Mouse (Mus musculus): ENCODE data around the gene Fam71f2. TPM values are rescaled to one million over a fixed set of nuclear protein-coding genes. Genes with fewer than 3 reads are reported as not detected.

The Fam71f2 gene
- polyA plus RNA-seq, 1 experiment from 2014 or later: 0.28 TPM

DNA sequence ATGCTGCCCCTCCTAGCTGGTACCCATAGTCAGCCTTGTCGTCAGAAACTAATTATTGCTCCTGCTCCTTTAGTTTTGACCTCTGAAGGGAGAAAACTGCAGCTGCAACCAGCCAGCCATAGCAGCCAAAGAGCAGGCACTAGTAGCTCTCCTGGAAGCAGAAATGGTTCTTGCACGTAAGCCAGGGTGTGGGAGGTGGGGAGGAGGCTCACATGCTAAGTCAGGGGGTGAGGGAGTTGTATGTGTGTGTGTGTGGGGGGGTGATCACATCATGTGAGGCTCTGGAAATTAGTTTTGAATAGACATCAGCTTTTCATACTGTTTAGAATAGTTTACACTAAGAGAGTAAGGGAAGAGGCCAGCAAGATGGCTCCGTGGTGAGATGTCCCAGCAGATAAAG, 38.5 kb downstream of the Fam71f2 start:
- H3K27me3 ChIP-seq (ENCODE audit: control insufficient read depth, insufficient read depth, low read length): no peaks in the 10 kb centered on the region
- no peak overlapping the region for H3K4me2 ChIP-seq (ENCODE audit: low read depth, low read length)
- 59% methylated on average over 3 of the region's 3 CpGs for WGBS
- no peaks in the 10 kb centered on the region for H3K9me3 ChIP-seq (replicated peaks; ENCODE audit: control insufficient read depth, low read length)
- H3K4me3 ChIP-seq (replicated peaks; ENCODE audit: low read length): no peak overlapping the region
- no peak overlapping the region for H3K27ac ChIP-seq (ENCODE audit: low read length)
- H3K36me3 ChIP-seq (ENCODE audit: control insufficient read depth, insufficient read depth, low read length): no peaks in the 10 kb centered on the region
- ATAC-seq (ENCODE audit: insufficient read depth, low FRiP score): no peak
- H3K9ac ChIP-seq (ENCODE audit: low read length): no peak overlapping the region
- 0 out of 2 replicates have a peak, but pooled peaks cover 6% of the 10 kb centered on the region for H3K4me1 ChIP-seq (ENCODE audit: control insufficient read depth, insufficient read depth, low read length)

DNA sequence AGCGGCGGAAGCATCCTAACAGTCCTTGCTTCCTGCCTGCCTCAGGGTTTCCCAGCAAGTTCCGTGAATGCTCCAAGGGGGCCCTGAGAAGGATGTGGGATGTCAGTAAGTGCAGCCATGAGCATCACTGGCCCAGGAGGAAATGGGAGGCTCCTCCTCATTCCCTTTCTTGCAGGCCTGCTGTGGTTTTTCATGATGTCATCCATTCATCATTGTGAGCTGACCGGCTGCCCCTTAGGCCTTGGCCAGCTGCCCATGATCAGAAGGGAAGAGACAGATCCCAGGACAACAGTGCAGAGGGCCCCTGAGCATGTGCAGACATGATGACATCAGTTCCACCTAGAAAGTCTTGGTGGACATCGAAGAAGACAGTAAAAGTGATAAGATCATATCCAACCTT, 39.5 kb downstream of the Fam71f2 start, which contains the start of gene Fam71f1:
Gene Fam71f1 (plus strand): TSS at position 262 of the 400 bp plus-strand sequence.
- WGBS: 40% methylated on average over 3 of the region's 5 CpGs
- no peaks in the 10 kb centered on the region for H3K27me3 ChIP-seq (ENCODE audit: control insufficient read depth, insufficient read depth, low read length)
- 0 out of 2 replicates have a peak, but pooled peaks cover 6% of the 10 kb centered on the region for H3K4me1 ChIP-seq (ENCODE audit: control insufficient read depth, insufficient read depth, low read length)
- no peak within 1 kb of the TSS for H3K9ac ChIP-seq (ENCODE audit: low read length)
- no peaks in the 10 kb centered on the region for H3K9me3 ChIP-seq (replicated peaks; ENCODE audit: control insufficient read depth, low read length)
- H3K4me3 ChIP-seq (replicated peaks; ENCODE audit: low read length): no peak within 1 kb of the TSS
- no peaks in the 10 kb centered on the region for H3K36me3 ChIP-seq (ENCODE audit: control insufficient read depth, insufficient read depth, low read length)
- no peak within 1 kb of the TSS for H3K27ac ChIP-seq (ENCODE audit: low read length)
- peak; percentile 64; the same call in 1 of the 2 replicates for ATAC-seq (ENCODE audit: insufficient read depth, low FRiP score)
- H3K4me2 ChIP-seq (ENCODE audit: low read depth, low read length): no peak within 1 kb of the TSS

DNA sequence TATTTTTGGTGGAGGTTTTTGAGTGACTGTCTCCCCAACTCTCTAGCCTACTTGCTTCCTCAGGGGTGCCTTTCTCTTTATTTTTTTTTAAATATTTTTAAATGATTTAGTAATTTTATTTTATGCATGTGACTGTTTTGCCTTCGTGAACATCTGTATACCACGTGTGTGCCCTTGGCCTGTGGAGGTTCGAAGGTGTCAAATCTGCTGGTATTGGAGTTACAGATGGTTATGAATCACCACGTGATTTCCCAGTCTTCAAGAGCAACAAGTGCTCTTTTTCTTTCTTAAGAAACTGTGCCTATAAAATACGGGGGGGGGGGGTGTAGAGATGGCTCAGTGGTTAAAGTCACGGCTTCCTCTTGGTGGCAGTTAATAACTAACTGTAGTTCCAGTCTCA, 42.2 kb downstream of the Fam71f2 start:
- H3K27ac ChIP-seq (ENCODE audit: low read length): no peak overlapping the region
- H3K4me2 ChIP-seq (ENCODE audit: low read depth, low read length): no peak overlapping the region
- H3K36me3 ChIP-seq (ENCODE audit: control insufficient read depth, insufficient read depth, low read length): no peaks in the 10 kb centered on the region
- no peak overlapping the region for H3K9ac ChIP-seq (ENCODE audit: low read length)
- H3K4me1 ChIP-seq (ENCODE audit: control insufficient read depth, insufficient read depth, low read length): 0 out of 2 replicates have a peak, but pooled peaks cover 6% of the 10 kb centered on the region
- ATAC-seq (ENCODE audit: insufficient read depth, low FRiP score): no peak
- H3K27me3 ChIP-seq (ENCODE audit: control insufficient read depth, insufficient read depth, low read length): no peaks in the 10 kb centered on the region
- no peaks in the 10 kb centered on the region for H3K9me3 ChIP-seq (replicated peaks; ENCODE audit: control insufficient read depth, low read length)
- no peak overlapping the region for H3K4me3 ChIP-seq (replicated peaks; ENCODE audit: low read length)
- WGBS: 77% methylated on average over 6 of the region's 6 CpGs

DNA sequence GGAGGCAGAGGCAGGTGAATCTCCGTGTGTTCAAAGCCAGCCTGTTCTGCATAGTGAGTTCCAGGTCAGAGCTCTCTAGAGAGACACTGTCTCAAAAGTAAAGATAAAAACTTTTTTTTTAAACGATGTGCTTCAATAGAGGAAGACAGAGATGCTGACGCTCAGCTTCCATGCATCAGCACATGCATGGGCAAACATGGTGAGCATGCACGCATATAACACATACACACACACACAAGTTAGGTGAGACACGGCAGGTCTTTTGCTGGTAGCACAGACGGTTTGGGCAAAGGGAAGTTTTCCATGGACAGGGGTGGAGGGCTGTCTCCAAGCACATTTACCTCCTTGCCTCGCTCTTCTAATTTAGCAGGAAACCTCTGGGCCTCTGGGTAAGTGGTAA, 42.8 kb downstream of the Fam71f2 start:
- Histone ChIP-seq H3K27ac (ENCODE audit: low read length) (no peak overlapping the region), H3K4me1 (ENCODE audit: control insufficient read depth, insufficient read depth, low read length) (0 out of 2 replicates have a peak, but pooled peaks cover 6% of the 10 kb centered on the region), H3K36me3 (ENCODE audit: control insufficient read depth, insufficient read depth, low read length) (no peaks in the 10 kb centered on the region), H3K27me3 (ENCODE audit: control insufficient read depth, insufficient read depth, low read length) (no peaks in the 10 kb centered on the region), H3K9ac (ENCODE audit: low read length) (no peak overlapping the region), H3K4me2 (ENCODE audit: low read depth, low read length) (no peak overlapping the region), H3K4me3 (replicated peaks; ENCODE audit: low read length) (no peak overlapping the region), H3K9me3 (replicated peaks; ENCODE audit: control insufficient read depth, low read length) (no peaks in the 10 kb centered on the region)
- 87% methylated on average over 7 of the region's 7 CpGs for WGBS
- no peak for ATAC-seq (ENCODE audit: insufficient read depth, low FRiP score)

DNA sequence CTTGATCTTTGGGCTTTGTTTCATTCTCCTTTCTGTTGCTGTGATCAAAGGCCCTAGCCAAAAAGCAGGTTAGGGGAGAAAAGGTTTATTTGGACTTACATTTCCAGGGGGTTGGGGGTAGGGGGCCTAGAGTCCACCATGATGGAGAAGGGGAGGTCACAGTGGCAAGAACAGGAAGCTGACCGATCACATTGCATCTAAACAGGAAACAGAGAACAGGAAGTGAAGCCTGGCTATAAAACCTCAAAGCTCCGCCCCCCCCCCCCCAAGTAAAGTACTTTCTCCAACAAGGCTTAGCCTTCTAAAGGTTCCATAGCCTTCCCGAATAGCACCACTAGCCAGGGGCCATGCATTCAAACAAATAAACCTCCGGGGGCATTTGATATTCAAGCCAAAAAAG, 43.3 kb downstream of the Fam71f2 start:
- Histone ChIP-seq H3K4me2 (ENCODE audit: low read depth, low read length) (no peak overlapping the region), H3K9ac (ENCODE audit: low read length) (no peak overlapping the region), H3K4me1 (ENCODE audit: control insufficient read depth, insufficient read depth, low read length) (0 out of 2 replicates have a peak, but pooled peaks cover 6% of the 10 kb centered on the region), H3K27me3 (ENCODE audit: control insufficient read depth, insufficient read depth, low read length) (no peaks in the 10 kb centered on the region), H3K36me3 (ENCODE audit: control insufficient read depth, insufficient read depth, low read length) (no peaks in the 10 kb centered on the region), H3K27ac (ENCODE audit: low read length) (no peak overlapping the region), H3K4me3 (replicated peaks; ENCODE audit: low read length) (no peak overlapping the region), H3K9me3 (replicated peaks; ENCODE audit: control insufficient read depth, low read length) (no peaks in the 10 kb centered on the region)
- ATAC-seq (ENCODE audit: insufficient read depth, low FRiP score): no peak
- WGBS: 79% methylated on average over 4 of the region's 4 CpGs

DNA sequence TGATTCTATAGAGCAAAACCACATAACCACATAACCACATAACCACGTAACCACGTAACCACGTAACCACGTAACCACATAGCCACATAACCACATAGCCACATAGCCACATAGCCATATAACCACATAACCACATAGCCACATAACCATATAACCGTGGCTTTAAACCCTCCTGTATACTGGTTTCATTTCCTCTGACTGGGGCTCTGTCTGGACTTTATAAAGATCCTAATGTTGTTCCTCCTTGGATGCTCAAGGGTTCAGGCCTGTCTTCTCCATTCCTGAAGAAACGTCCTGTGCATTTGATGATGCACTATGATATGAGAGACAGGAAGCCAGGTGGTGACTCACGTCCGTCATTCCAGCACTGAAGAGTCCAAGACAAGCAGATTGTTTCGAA, 47.6 kb downstream of the Fam71f2 start:
- ATAC-seq (ENCODE audit: insufficient read depth, low FRiP score): no peak
- Histone ChIP-seq H3K27ac (ENCODE audit: low read length) (no peak overlapping the region), H3K4me1 (ENCODE audit: control insufficient read depth, insufficient read depth, low read length) (no peaks in the 10 kb centered on the region), H3K9ac (ENCODE audit: low read length) (no peak overlapping the region), H3K27me3 (ENCODE audit: control insufficient read depth, insufficient read depth, low read length) (no peaks in the 10 kb centered on the region), H3K9me3 (replicated peaks; ENCODE audit: control insufficient read depth, low read length) (no peaks in the 10 kb centered on the region), H3K4me2 (ENCODE audit: low read depth, low read length) (no peak overlapping the region), H3K4me3 (replicated peaks; ENCODE audit: low read length) (no peak overlapping the region), H3K36me3 (ENCODE audit: control insufficient read depth, insufficient read depth, low read length) (no peaks in the 10 kb centered on the region)
- 82% methylated on average over 9 of the region's 9 CpGs for WGBS

DNA sequence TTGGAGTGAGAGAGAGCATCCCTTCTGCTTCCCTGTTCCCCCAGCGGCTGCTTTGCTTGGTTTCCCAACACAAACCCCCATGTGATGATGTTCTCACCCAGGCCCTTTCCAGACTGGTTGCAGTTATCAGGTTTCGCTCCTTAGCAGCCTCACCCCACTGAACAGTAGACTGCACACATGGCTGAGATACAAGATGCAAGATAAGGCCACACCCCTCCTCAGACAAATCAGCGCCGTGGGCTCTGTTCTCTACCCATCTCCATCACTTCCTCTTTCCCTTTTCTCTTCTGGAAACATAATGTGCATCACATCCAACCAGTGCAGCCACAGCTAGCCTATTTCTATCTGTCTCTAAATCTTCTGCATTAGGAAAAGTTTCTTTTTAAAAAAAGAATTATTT, 50.1 kb downstream of the Fam71f2 start:
- no peaks in the 10 kb centered on the region for H3K9me3 ChIP-seq (replicated peaks; ENCODE audit: control insufficient read depth, low read length)
- H3K27me3 ChIP-seq (ENCODE audit: control insufficient read depth, insufficient read depth, low read length): no peaks in the 10 kb centered on the region
- ATAC-seq (ENCODE audit: insufficient read depth, low FRiP score): no peak
- no peak overlapping the region for H3K27ac ChIP-seq (ENCODE audit: low read length)
- H3K9ac ChIP-seq (ENCODE audit: low read length): no peak overlapping the region
- 50% methylated on average over 4 of the region's 4 CpGs for WGBS
- H3K4me2 ChIP-seq (ENCODE audit: low read depth, low read length): no peak overlapping the region
- H3K4me1 ChIP-seq (ENCODE audit: control insufficient read depth, insufficient read depth, low read length): no peaks in the 10 kb centered on the region
- no peaks in the 10 kb centered on the region for H3K36me3 ChIP-seq (ENCODE audit: control insufficient read depth, insufficient read depth, low read length)
- H3K4me3 ChIP-seq (replicated peaks; ENCODE audit: low read length): no peak overlapping the region

Other genes with a start within 250 kb of the Fam71f2 start
- not detected in 2 replicates for gene Lep, start 219.4 kb upstream of the Fam71f2 start, polyA plus RNA-seq (2015; fragmentation: Nextera tagmentation; extraction: Ambion mirVana)
- gene Rbm28, start 114.6 kb upstream of the Fam71f2 start, polyA plus RNA-seq (2015; fragmentation: Nextera tagmentation; extraction: Ambion mirVana): 28.3 and 29.4 TPM in 2 replicates
- 0.30 and 0.31 TPM in 2 replicates for gene Prrt4, start 100.0 kb upstream of the Fam71f2 start, polyA plus RNA-seq (2015; fragmentation: Nextera tagmentation; extraction: Ambion mirVana)
- gene Impdh1, start 63.2 kb upstream of the Fam71f2 start, polyA plus RNA-seq (2015; fragmentation: Nextera tagmentation; extraction: Ambion mirVana): 43.4 and 43.7 TPM in 2 replicates
- gene Hilpda, start 7.1 kb upstream of the Fam71f2 start, polyA plus RNA-seq (2015; fragmentation: Nextera tagmentation; extraction: Ambion mirVana): 32.6 and 34.2 TPM in 2 replicates
- not detected in 2 replicates for gene Fam71f1, start 39.5 kb downstream of the Fam71f2 start, polyA plus RNA-seq (2015; fragmentation: Nextera tagmentation; extraction: Ambion mirVana)
- gene Calu, start 68.5 kb downstream of the Fam71f2 start, polyA plus RNA-seq (2015; fragmentation: Nextera tagmentation; extraction: Ambion mirVana): 391 and 420 TPM in 2 replicates
- gene Opn1sw, start 108.9 kb downstream of the Fam71f2 start, polyA plus RNA-seq (2015; fragmentation: Nextera tagmentation; extraction: Ambion mirVana): 0.86 and 1.1 TPM in 2 replicates
- 14.4 and 15.4 TPM in 2 replicates for gene Ccdc136, start 116.7 kb downstream of the Fam71f2 start, polyA plus RNA-seq (2015; fragmentation: Nextera tagmentation; extraction: Ambion mirVana)
- 15.8 and 21.8 TPM in 2 replicates for gene Flnc, start 153.7 kb downstream of the Fam71f2 start, polyA plus RNA-seq (2015; fragmentation: Nextera tagmentation; extraction: Ambion mirVana)
- 228 and 239 TPM in 2 replicates for gene Atp6v1f, start 188.1 kb downstream of the Fam71f2 start, polyA plus RNA-seq (2015; fragmentation: Nextera tagmentation; extraction: Ambion mirVana)
- gene Atp6v1fnb, start 191.8 kb downstream of the Fam71f2 start, polyA plus RNA-seq (2015; fragmentation: Nextera tagmentation; extraction: Ambion mirVana): not detected in 2 replicates
- gene Kcp, start 228.4 kb downstream of the Fam71f2 start, polyA plus RNA-seq (2015; fragmentation: Nextera tagmentation; extraction: Ambion mirVana): 16.9 TPM in 2 replicates
- gene Irf5, start 247.0 kb downstream of the Fam71f2 start, polyA plus RNA-seq (2015; fragmentation: Nextera tagmentation; extraction: Ambion mirVana): 14.0 and 14.2 TPM in 2 replicates